Mouse (Mus musculus): ENCODE data around the gene Tbx2.

Gene Tbx2

GRCm38 (mm10) chr11:85841211-85841681 is 8.9 kb downstream of the Tbx2 start:
- no peak for DNase-seq

GRCm38 (mm10) chr11:85841980-85842379 is 9.6 kb downstream of the Tbx2 start:
- DNase-seq = no peak

- no peak for DNase-seq
Observed at GRCm38 (mm10) chr11:85842596-85843346, 10.4 kb downstream of the Tbx2 start.

GRCm38 (mm10) chr11:85843347-85843692 is 11.0 kb downstream of the Tbx2 start:
- no peak for DNase-seq

GRCm38 (mm10) chr11:85844144-85844965 is 12.0 kb downstream of the Tbx2 start:
- DNase-seq = peak; percentile 63

- no peak for DNase-seq
Observed at GRCm38 (mm10) chr11:85844971-85845370, 12.6 kb downstream of the Tbx2 start.

- DNase-seq = no peak
Observed at GRCm38 (mm10) chr11:85845921-85846320, 13.6 kb downstream of the Tbx2 start.

GRCm38 (mm10) chr11:85846509-85846908 is 14.2 kb downstream of the Tbx2 start:
- DNase-seq = no peak

- peak; percentile 41 for DNase-seq
Observed at GRCm38 (mm10) chr11:85849037-85849436, 16.7 kb downstream of the Tbx2 start.

- DNase-seq = no peak
Observed at GRCm38 (mm10) chr11:85850233-85850632, 17.9 kb downstream of the Tbx2 start, which contains the start of gene Gm11444. TSS of gene Gm11444 (minus strand) at chr11:85850333.

GRCm38 (mm10) chr11:85850758-85851157 is 18.4 kb downstream of the Tbx2 start:
- DNase-seq = no peak

GRCm38 (mm10) chr11:85857997-85858698 is 25.8 kb downstream of the Tbx2 start:
- no peak for DNase-seq

- no peak for DNase-seq
Observed at GRCm38 (mm10) chr11:85864363-85864762, 32.0 kb downstream of the Tbx2 start.

GRCm38 (mm10) chr11:85876059-85876788 is 43.9 kb downstream of the Tbx2 start:
- no peak for DNase-seq

GRCm38 (mm10) chr11:85884498-85884897 is 52.1 kb downstream of the Tbx2 start:
- DNase-seq = no peak

- DNase-seq = no peak
Observed at GRCm38 (mm10) chr11:85885665-85886428, 53.5 kb downstream of the Tbx2 start, which contains the start of gene Tbx4. TSS of gene Tbx4 (plus strand) at chr11:85886422.

GRCm38 (mm10) chr11:85886429-85886785 is 54.1 kb downstream of the Tbx2 start:
- DNase-seq = no peak

GRCm38 (mm10) chr11:85887273-85887672 is 54.9 kb downstream of the Tbx2 start:
- DNase-seq = no peak

- no peak for DNase-seq
Observed at GRCm38 (mm10) chr11:85887801-85888450, 55.6 kb downstream of the Tbx2 start.

- DNase-seq = no peak
Observed at GRCm38 (mm10) chr11:85888451-85888961, 56.2 kb downstream of the Tbx2 start.

All from cerebellum, adult 11 months (tissue).